Mouse (Mus musculus) liver, embryonic 11.5 days (tissue): ENCODE measurements around the gene Gsk3a. TPM values are rescaled to one million over a fixed set of nuclear protein-coding genes. Genes with fewer than 3 reads are reported as not detected.

ENCODE experiments used
- ATAC-seq: fragments of 200-750 bp; cut with Nextera tagmentation; replicated peaks from 2 replicates; pipeline ENCODE4 v1.8.0; 2017; ENCODE audit warnings: moderate number of reproducible peaks, mild to moderate bottlenecking, moderate TSS enrichment, moderate library complexity; ENCODE audit not compliant: low FRiP score
- DNase-seq: peaks from one replicate; pipeline ENCODE4 v3.0.0-alpha.2; 2017; ENCODE audit warnings: low spot score
- H3K27ac ChIP-seq: fragments of 300-500 bp; sonication (generic); 2 replicates; pipeline ENCODE4 v1.5.1; 2014; ENCODE audit warnings: mild to moderate bottlenecking, low read depth, low read length, control low read depth
- H3K27me3 ChIP-seq: fragments of 300-500 bp; sonication (generic); replicated peaks from 2 replicates; pipeline ENCODE4 v1.6.1; 2014; ENCODE audit warnings: low read length, mixed read lengths; ENCODE audit not compliant: control insufficient read depth, insufficient read depth
- H3K36me3 ChIP-seq: fragments of 300-500 bp; sonication (generic); 2 replicates; pipeline ENCODE4 v1.6.1; 2014; ENCODE audit warnings: mild to moderate bottlenecking, low read length, moderate library complexity, mixed read lengths; ENCODE audit not compliant: control insufficient read depth, insufficient read depth
- H3K4me1 ChIP-seq: fragments of 300-500 bp; sonication (generic); replicated peaks from 2 replicates; pipeline ENCODE4 v1.6.1; 2014; ENCODE audit warnings: low read length, mixed read lengths; ENCODE audit not compliant: control insufficient read depth, insufficient read depth
- H3K4me2 ChIP-seq: fragments of 300-500 bp; sonication (generic); 2 replicates; pipeline ENCODE4 v1.6.1; 2014; ENCODE audit warnings: mild to moderate bottlenecking, control low read depth, moderate library complexity
- H3K4me3 ChIP-seq: fragments of 300-500 bp; sonication (generic); 2 replicates; pipeline ENCODE4 v1.5.1; 2014; ENCODE audit warnings: low read depth, low read length, control low read depth
- H3K9ac ChIP-seq: fragments of 300-500 bp; sonication (generic); 2 replicates; pipeline ENCODE4 v1.6.1; 2014; ENCODE audit warnings: low read depth, low read length, control low read depth
- H3K9me3 ChIP-seq: fragments of 300-500 bp; sonication (generic); 2 replicates; pipeline ENCODE4 v1.6.1; 2016; ENCODE audit warnings: low read length, inconsistent platforms, mixed read lengths; ENCODE audit not compliant: control insufficient read depth
- WGBS: fragments of 180-500 bp; shearing (Covaris S2); extraction: QIAGEN DNeasy Blood & Tissue Kit; methylation state at CpG from one replicate; pipeline ENCODE4 v1.1.7; 2014; 5-methylcytosine and 5-hydroxymethylcytosine counted together
- polyA plus RNA-seq: library from polyadenylated mRNA; unstranded; fragments of >200 nt; fragmentation: Nextera tagmentation; extraction: Ambion mirVana; gene quantifications from 2 replicates; pipeline ENCODE4 v1.2.1, GENCODE M21; 2014

Gene Gsk3a
- polyA plus RNA-seq, 1 experiment from 2014 or later: 13.0 TPM

- H3K27ac ChIP-seq: peak overlapping the region; percentile 95
- peak overlapping the region; percentile 72 for H3K9ac ChIP-seq
- H3K27me3 ChIP-seq: no peaks in the 10 kb centered on the region
- H3K4me3 ChIP-seq: peak overlapping the region; percentile 62
- peaks cover 17% of the 10 kb centered on the region for H3K36me3 ChIP-seq
- H3K9me3 ChIP-seq: no peaks in the 10 kb centered on the region
- peaks cover 52% of the 10 kb centered on the region for H3K4me1 ChIP-seq
- 23% methylated on average over 12 of the region's 12 CpGs for WGBS
- ATAC-seq: peak; percentile 25
- peak overlapping the region; percentile 87 for H3K4me2 ChIP-seq
- DNase-seq: no peak
Observed at GRCm38 (mm10) chr7:25281166-25281733, 43.6 kb upstream of the Gsk3a start.

GRCm38 (mm10) chr7:25279861-25280791, 42.5 kb upstream of the Gsk3a start:
- no peaks in the 10 kb centered on the region for H3K9me3 ChIP-seq
- H3K4me1 ChIP-seq: peaks cover 62% of the 10 kb centered on the region
- H3K27me3 ChIP-seq: no peaks in the 10 kb centered on the region
- peaks cover 8% of the 10 kb centered on the region for H3K36me3 ChIP-seq
- peak overlapping the region; percentile 72 for H3K9ac ChIP-seq
- ATAC-seq (no peak; the same call in 1 of the 2 replicates), DNase-seq (no peak)
- H3K4me3 ChIP-seq: peak overlapping the region; percentile 62
- H3K4me2 ChIP-seq: peak overlapping the region; percentile 87
- 6% methylated on average over 6 of the region's 6 CpGs for WGBS
- peak overlapping the region; percentile 95 for H3K27ac ChIP-seq

- Histone ChIP-seq H3K4me1 (peaks cover 67% of the 10 kb centered on the region), H3K27me3 (no peaks in the 10 kb centered on the region), H3K4me3 (peak overlapping the region; percentile 62), H3K4me2 (peak overlapping the region; percentile 87), H3K9me3 (no peaks in the 10 kb centered on the region), H3K27ac (peak overlapping the region; percentile 95), H3K9ac (peak overlapping the region; percentile 72), H3K36me3 (peaks cover 3% of the 10 kb centered on the region; the same call in 1 of the 2 replicates)
- peak; percentile 88 for DNase-seq
- WGBS: under 1% methylated on average over 46 of the region's 49 CpGs
- ATAC-seq: peak; percentile 53
Observed at GRCm38 (mm10) chr7:25279076-25279860, 41.6 kb upstream of the Gsk3a start.

GRCm38 (mm10) chr7:25278341-25279075, 40.9 kb upstream of the Gsk3a start:
- Histone ChIP-seq H3K27me3 (no peaks in the 10 kb centered on the region), H3K4me3 (peak overlapping the region; percentile 62), H3K36me3 (peaks cover 3% of the 10 kb centered on the region; the same call in 1 of the 2 replicates), H3K9me3 (no peaks in the 10 kb centered on the region), H3K9ac (peak overlapping the region; percentile 72), H3K27ac (peak overlapping the region; percentile 95), H3K4me2 (peak overlapping the region; percentile 87), H3K4me1 (peaks cover 65% of the 10 kb centered on the region)
- ATAC-seq (peak; percentile 69), DNase-seq (peak; percentile 88)
- under 1% methylated on average over 55 of the region's 60 CpGs for WGBS

GRCm38 (mm10) chr7:25277998-25278340, 40.3 kb upstream of the Gsk3a start:
- H3K36me3 ChIP-seq: peaks cover 3% of the 10 kb centered on the region; the same call in 1 of the 2 replicates
- peak overlapping the region; percentile 62 for H3K4me3 ChIP-seq
- WGBS: 11% methylated on average over 4 of the region's 4 CpGs
- no peaks in the 10 kb centered on the region for H3K27me3 ChIP-seq
- peak overlapping the region; percentile 87 for H3K4me2 ChIP-seq
- peak overlapping the region; percentile 72 for H3K9ac ChIP-seq
- ATAC-seq (no peak), DNase-seq (no peak)
- peaks cover 65% of the 10 kb centered on the region for H3K4me1 ChIP-seq
- no peaks in the 10 kb centered on the region for H3K9me3 ChIP-seq
- peak overlapping the region; percentile 95 for H3K27ac ChIP-seq

- 97% methylated on average over 4 of the region's 4 CpGs for WGBS
- ATAC-seq: no peak
- H3K36me3 ChIP-seq: peaks cover 5% of the 10 kb centered on the region; the same call in 1 of the 2 replicates
- peaks cover 66% of the 10 kb centered on the region for H3K4me1 ChIP-seq
- no peaks in the 10 kb centered on the region for H3K27me3 ChIP-seq
- DNase-seq: no peak
- no peaks in the 10 kb centered on the region for H3K9me3 ChIP-seq
- peak overlapping the region; percentile 62 for H3K4me3 ChIP-seq
- H3K27ac ChIP-seq: peak overlapping the region; percentile 95; the same call in 1 of the 2 replicates
- peak overlapping the region; percentile 72 for H3K9ac ChIP-seq
- peak overlapping the region; percentile 87 for H3K4me2 ChIP-seq
Observed at GRCm38 (mm10) chr7:25277405-25277804, 39.8 kb upstream of the Gsk3a start.

- Histone ChIP-seq H3K4me3 (no peak overlapping the region; the same call in 1 of the 2 replicates), H3K9me3 (no peaks in the 10 kb centered on the region), H3K27ac (peak overlapping the region; percentile 29; the same call in 1 of the 2 replicates), H3K4me1 (peaks cover 57% of the 10 kb centered on the region), H3K36me3 (peaks cover 18% of the 10 kb centered on the region; the same call in 1 of the 2 replicates), H3K9ac (peak overlapping the region; percentile 45), H3K27me3 (no peaks in the 10 kb centered on the region), H3K4me2 (peak overlapping the region; percentile 16)
- WGBS: 65% methylated on average over 9 of the region's 9 CpGs
- ATAC-seq (no peak), DNase-seq (no peak)
Observed at GRCm38 (mm10) chr7:25275555-25276298, 38.1 kb upstream of the Gsk3a start.
